Mouse (Mus musculus) cerebellum, adult 2 months (tissue): ENCODE results near the gene Ccl24.

Experiments used
- CTCF ChIP-seq: fragments of 200-500 bp; IDR thresholded peaks from 2 replicates; pipeline ENCODE4 v1.5.1; 2011; ENCODE audit warnings: low read depth, mild to moderate bottlenecking, control low read depth, low read length, moderate library complexity, borderline replicate concordance; ENCODE audit not compliant: insufficient read depth
- POLR2A ChIP-seq: fragments of 200-500 bp; IDR thresholded peaks from 2 replicates; pipeline ENCODE4 v1.6.1; 2011; ENCODE audit warnings: low read length, control low read depth, borderline replicate concordance; ENCODE audit not compliant: insufficient read depth

- TF ChIP-seq CTCF (no peak), POLR2A (no peak)
Measured at GRCm38 (mm10) chr5:135573006-135573405, at the start of gene Ccl24.
